Mouse (Mus musculus): ENCODE results near the gene Grik2.

- no peak for TF ChIP-seq CTCF (IDR thresholded peaks at IDR 0.05; ENCODE audit: borderline replicate concordance, control insufficient read depth, extremely low read depth, insufficient read depth, low read length, poor library complexity)
- TF ChIP-seq POLR2A (IDR thresholded peaks at IDR 0.05; ENCODE audit: control insufficient read depth, extremely low read depth, insufficient read depth, low read length, poor library complexity): no peak
Measured at GRCm38 (mm10) chr10:49319880-49320279, 468.7 kb downstream of the Grik2 start.

Data from thymus, adult 2 months (tissue).